Mouse (Mus musculus) CH12.LX (cell line): ENCODE measurements at regions not wholly inside any gene's neighbourhood (a gene's known extent, or its start where the extent isn't known, plus 50 kb on each side); places are given as distances from the start of the nearest gene placed in this dataset.

ENCODE experiments used
- DNase-seq: peaks from one replicate; pipeline ENCODE4 v3.0.0-alpha.2; 2013; ENCODE audit errors: extremely low read depth
- H3K27ac ChIP-seq: 2 replicates; pipeline ENCODE4 v1.5.1; 2012; ENCODE audit warnings: low read depth, mild to moderate bottlenecking, control low read depth, moderate library complexity; ENCODE audit not compliant: insufficient read depth
- H3K27me3 ChIP-seq: replicated peaks from 2 replicates; pipeline ENCODE3; 2012; ENCODE audit warnings: inconsistent platforms
- H3K36me3 ChIP-seq, 2 experiments: replicated peaks in 1 of 2; 2 replicates each; pipeline versions ENCODE3 to v1.6.1; 2012; ENCODE audit warnings: inconsistent platforms in 1 of 2, low read length in 1 of 2, mild to moderate bottlenecking in 1 of 2, mixed read lengths in 1 of 2, moderate library complexity in 1 of 2; ENCODE audit not compliant: control insufficient read depth in 1 of 2, insufficient read depth in 1 of 2
- H3K4me1 ChIP-seq, 2 experiments: 2 replicates each; pipeline ENCODE4 v1.6.1; 2012; ENCODE audit warnings: inconsistent platforms in 1 of 2, moderate library complexity in 1 of 2; ENCODE audit not compliant: insufficient read depth in 2 of 2, control insufficient read depth in 1 of 2
- H3K4me2 ChIP-seq: 2 replicates; pipeline ENCODE4 v1.6.1; 2012; ENCODE audit warnings: low read depth, mild to moderate bottlenecking, control low read depth; ENCODE audit not compliant: poor library complexity, insufficient read depth, severe bottlenecking
- H3K4me3 ChIP-seq, 3 experiments: fragments of 150-350 bp in 1 of 3; sonication (generic) in 1 of 3; replicated peaks in 1 of 3; 2 replicates each; pipeline versions ENCODE3 to v1.5.1; 2011 to 2012; ENCODE audit warnings: low read depth in 2 of 3, low read length in 2 of 3, mild to moderate bottlenecking in 2 of 3, moderate library complexity in 2 of 3, control low read depth in 1 of 3, improper control_type of control experiment in 1 of 3, inconsistent platforms in 1 of 3, mixed read lengths in 1 of 3; ENCODE audit not compliant: poor library complexity in 1 of 3
- H3K79me2 ChIP-seq: replicated peaks from 2 replicates; pipeline ENCODE4 v1.6.1; 2012; ENCODE audit warnings: mild to moderate bottlenecking, moderate library complexity; ENCODE audit not compliant: control insufficient read depth, poor library complexity, insufficient read depth, severe bottlenecking; ENCODE audit errors: extremely low read depth
- H3K9ac ChIP-seq: 2 replicates; pipeline ENCODE4 v1.6.1; 2012; ENCODE audit warnings: low read depth, mild to moderate bottlenecking, control low read depth, moderate library complexity; ENCODE audit not compliant: insufficient read depth
- H3K9me3 ChIP-seq: replicated peaks from 2 replicates; pipeline ENCODE3; 2012; ENCODE audit warnings: low read length, inconsistent platforms, mixed read lengths
- CHD2 ChIP-seq: IDR thresholded peaks from 2 replicates; pipeline ENCODE4 v1.6.1; 2011; ENCODE audit warnings: low read length, improper control_type of control experiment
- CTCF ChIP-seq, 2 experiments: IDR thresholded peaks in 1 of 2; conservative IDR thresholded peaks in 1 of 2; 2 replicates each; pipeline ENCODE4 v1.5.1; 2011 to 2012; ENCODE audit warnings: low read depth in 2 of 2, low read length in 2 of 2, improper control_type of control experiment in 1 of 2, inconsistent platforms in 1 of 2, mild to moderate bottlenecking in 1 of 2, moderate library complexity in 1 of 2
- E2F4 ChIP-seq: IDR thresholded peaks from 2 replicates; pipeline ENCODE4 v1.6.1; 2011; ENCODE audit warnings: low read depth, low read length, improper control_type of control experiment; ENCODE audit not compliant: insufficient replicate concordance
- ELF1 ChIP-seq: IDR thresholded peaks from 2 replicates; pipeline ENCODE4 v1.6.1; 2014; ENCODE audit warnings: low read depth, mild to moderate bottlenecking, inconsistent platforms, low read length, improper control_type of control experiment
- EP300 ChIP-seq: IDR thresholded peaks from 2 replicates; pipeline ENCODE4 v1.6.1; 2011; ENCODE audit warnings: low read length, improper control_type of control experiment
- GABPA ChIP-seq: IDR thresholded peaks from 2 replicates; pipeline ENCODE4 v1.6.1; 2012; ENCODE audit warnings: low read depth, low read length, improper control_type of control experiment, inconsistent platforms; ENCODE audit not compliant: insufficient replicate concordance
- HCFC1 ChIP-seq: IDR thresholded peaks from 2 replicates; pipeline ENCODE4 v1.6.1; 2012; ENCODE audit warnings: low read depth, mild to moderate bottlenecking, inconsistent platforms, low read length, improper control_type of control experiment
- MAFK ChIP-seq: IDR thresholded peaks from 2 replicates; pipeline ENCODE4 v1.6.1; 2011; ENCODE audit warnings: low read length, improper control_type of control experiment; ENCODE audit not compliant: insufficient replicate concordance
- MAX ChIP-seq: IDR thresholded peaks from 2 replicates; pipeline ENCODE4 v1.6.1; 2011; ENCODE audit warnings: low read length, improper control_type of control experiment
- MEF2A ChIP-seq: IDR thresholded peaks from 2 replicates; pipeline ENCODE4 v1.6.1; 2014; ENCODE audit warnings: low read depth, mild to moderate bottlenecking, inconsistent platforms, low read length, improper control_type of control experiment, borderline replicate concordance
- MXI1 ChIP-seq: IDR thresholded peaks from 2 replicates; pipeline ENCODE4 v1.6.1; 2011; ENCODE audit warnings: mild to moderate bottlenecking, low read depth, low read length, improper control_type of control experiment
- MYC ChIP-seq: IDR thresholded peaks from 2 replicates; pipeline ENCODE4 v1.6.1; 2011; ENCODE audit warnings: low read depth, mild to moderate bottlenecking, improper control_type of control experiment, low read length
- NELFE ChIP-seq: IDR thresholded peaks from 2 replicates; pipeline ENCODE4 v1.6.1; 2011; ENCODE audit warnings: low read depth, low read length, improper control_type of control experiment
- NRF1 ChIP-seq: IDR thresholded peaks from 2 replicates; pipeline ENCODE4 v1.6.1; 2014; ENCODE audit warnings: low read depth, mild to moderate bottlenecking, inconsistent platforms, low read length, improper control_type of control experiment, moderate library complexity
- PAX5 ChIP-seq: IDR thresholded peaks from 2 replicates; pipeline ENCODE4 v1.6.1; 2012; ENCODE audit warnings: low read length, inconsistent platforms, mixed read lengths
- POLR2A ChIP-seq: IDR thresholded peaks from 2 replicates; pipeline ENCODE4 v1.6.1; 2011; ENCODE audit warnings: low read depth, mild to moderate bottlenecking, improper control_type of control experiment, low read length
- RAD21 ChIP-seq: IDR thresholded peaks from 2 replicates; pipeline ENCODE4 v1.6.1; 2011; ENCODE audit warnings: low read depth, mild to moderate bottlenecking, low read length, improper control_type of control experiment, moderate library complexity
- RCOR1 ChIP-seq: conservative IDR thresholded peaks from 2 replicates; pipeline ENCODE4 v1.6.1; 2012; ENCODE audit warnings: low read depth, mild to moderate bottlenecking, inconsistent platforms, low read length, improper control_type of control experiment
- SIN3A ChIP-seq: IDR thresholded peaks from 2 replicates; pipeline ENCODE4 v1.6.1; 2012; ENCODE audit warnings: low read length, improper control_type of control experiment, inconsistent platforms
- SMC3 ChIP-seq: IDR thresholded peaks from 2 replicates; pipeline ENCODE4 v1.6.1; 2011; ENCODE audit warnings: low read depth, low read length, improper control_type of control experiment
- TBP ChIP-seq: conservative IDR thresholded peaks from 2 replicates; pipeline ENCODE4 v1.6.1; 2011; ENCODE audit warnings: low read depth, low read length, improper control_type of control experiment
- TCF12 ChIP-seq: IDR thresholded peaks from 2 replicates; pipeline ENCODE4 v1.6.1; 2014; ENCODE audit warnings: low read depth, mild to moderate bottlenecking, inconsistent platforms, low read length, improper control_type of control experiment
- UBTF ChIP-seq: IDR thresholded peaks from 2 replicates; pipeline ENCODE4 v1.6.1; 2012; ENCODE audit warnings: low read depth, mild to moderate bottlenecking, inconsistent platforms, low read length, improper control_type of control experiment, moderate library complexity
- USF2 ChIP-seq: conservative IDR thresholded peaks from 2 replicates; pipeline ENCODE4 v1.6.1; 2011; ENCODE audit warnings: low read depth, low read length, improper control_type of control experiment
- ZC3H11A ChIP-seq: IDR thresholded peaks from 2 replicates; pipeline ENCODE4 v1.6.1; 2012; ENCODE audit warnings: low read depth, mild to moderate bottlenecking, inconsistent platforms, low read length, improper control_type of control experiment
- ZKSCAN1 ChIP-seq: IDR thresholded peaks from 2 replicates; pipeline ENCODE4 v1.6.1; 2012; ENCODE audit warnings: low read depth, inconsistent platforms, low read length, improper control_type of control experiment, borderline replicate concordance
- ZNF384 ChIP-seq: IDR thresholded peaks from 2 replicates; pipeline ENCODE4 v1.6.1; 2012; ENCODE audit warnings: low read depth, low read length, improper control_type of control experiment, inconsistent platforms
- dilution Hi-C: fragments of 300-500 bp; cut with MboI; formaldehyde crosslinking; loops from 2 replicates; pipeline ENCODE4 v1.14.3; 2020; ENCODE audit warnings: low sequenced_read_pairs; ENCODE audit not compliant: extremely low pct_unique_long_range_greater_than_20kb, extremely low pct_ligation_motif_present
- in situ Hi-C: fragments of 300-500 bp; cut with MboI; formaldehyde crosslinking; loops from 3 replicates; pipeline ENCODE4 v1.14.3; 2019; ENCODE audit warnings: low sequenced_read_pairs, low pct_ligation_motif_present, low pct_unique_long_range_greater_than_20kb, mixed read lengths

- H3K79me2 ChIP-seq = no peaks in the 10 kb centered on the region
- no peaks in the 10 kb centered on the region for H3K36me3 ChIP-seq
- H3K27me3 ChIP-seq = no peaks in the 10 kb centered on the region
- no peaks in the 10 kb centered on the region for H3K4me1 ChIP-seq
- H3K4me3 ChIP-seq = no peak overlapping the region
- DNase-seq = no peak
- no peaks in the 10 kb centered on the region for H3K9me3 ChIP-seq
- dilution Hi-C loops = no loop called here
- H3K4me2 ChIP-seq = no peak overlapping the region
- no peak overlapping the region for H3K9ac ChIP-seq
- no peak overlapping the region for H3K27ac ChIP-seq
- TF ChIP-seq TBP (no peak), MXI1 (no peak), CHD2 (no peak), MEF2A (no peak), TCF12 (no peak), E2F4 (no peak), ELF1 (no peak), SIN3A (no peak), POLR2A (no peak), ZNF384 (no peak), HCFC1 (no peak), MYC (no peak), UBTF (no peak), ZC3H11A (no peak), EP300 (no peak), SMC3 (no peak), MAFK (no peak), CTCF (conservative IDR thresholded peaks at IDR 0.05 in 1 of 2, IDR thresholded peaks at IDR 0.05 in 1 of 2; ENCODE audit: low read depth in 2 of 2, low read length in 2 of 2) (no peak)
- in situ Hi-C loops = no loop called here
Measured at GRCm38 (mm10) chr17:55276541-55276940, 168.6 kb upstream of the St6gal2 start.

GRCm38 (mm10) chr17:55281276-55281675, 163.9 kb upstream of the St6gal2 start:
- Histone ChIP-seq H3K79me2 (no peaks in the 10 kb centered on the region), H3K27ac (no peak overlapping the region), H3K9me3 (no peaks in the 10 kb centered on the region), H3K4me2 (no peak overlapping the region), H3K4me3 (no peak overlapping the region), H3K36me3 (no peaks in the 10 kb centered on the region), H3K27me3 (no peaks in the 10 kb centered on the region), H3K9ac (no peak overlapping the region), H3K4me1 (no peaks in the 10 kb centered on the region)
- in situ Hi-C loops (no loop called here), dilution Hi-C loops (no loop called here)
- no peak for TF ChIP-seq MAFK
- TF ChIP-seq E2F4 = no peak
- no peak for TF ChIP-seq NELFE
- TF ChIP-seq SIN3A = no peak
- TF ChIP-seq ZKSCAN1 = no peak
- TF ChIP-seq MAX = no peak
- no peak for TF ChIP-seq PAX5
- TF ChIP-seq ZC3H11A = no peak
- no peak for TF ChIP-seq RCOR1
- no peak for TF ChIP-seq NRF1
- no peak for TF ChIP-seq EP300
- TF ChIP-seq POLR2A = no peak
- TF ChIP-seq RAD21 = no peak
- TF ChIP-seq HCFC1 = no peak
- no peak for TF ChIP-seq GABPA
- no peak for TF ChIP-seq TBP
- no peak for TF ChIP-seq USF2
- no peak for DNase-seq
